Mouse (Mus musculus): Measurements from ENCODE around the gene Fgf15. TPM values are rescaled to one million over a fixed set of nuclear protein-coding genes. Genes with fewer than 3 reads are reported as not detected.

Fgf15 gene
- not detected in 2 replicates for polyA plus RNA-seq (2015; fragmentation: Nextera tagmentation; extraction: Ambion mirVana)

DNA sequence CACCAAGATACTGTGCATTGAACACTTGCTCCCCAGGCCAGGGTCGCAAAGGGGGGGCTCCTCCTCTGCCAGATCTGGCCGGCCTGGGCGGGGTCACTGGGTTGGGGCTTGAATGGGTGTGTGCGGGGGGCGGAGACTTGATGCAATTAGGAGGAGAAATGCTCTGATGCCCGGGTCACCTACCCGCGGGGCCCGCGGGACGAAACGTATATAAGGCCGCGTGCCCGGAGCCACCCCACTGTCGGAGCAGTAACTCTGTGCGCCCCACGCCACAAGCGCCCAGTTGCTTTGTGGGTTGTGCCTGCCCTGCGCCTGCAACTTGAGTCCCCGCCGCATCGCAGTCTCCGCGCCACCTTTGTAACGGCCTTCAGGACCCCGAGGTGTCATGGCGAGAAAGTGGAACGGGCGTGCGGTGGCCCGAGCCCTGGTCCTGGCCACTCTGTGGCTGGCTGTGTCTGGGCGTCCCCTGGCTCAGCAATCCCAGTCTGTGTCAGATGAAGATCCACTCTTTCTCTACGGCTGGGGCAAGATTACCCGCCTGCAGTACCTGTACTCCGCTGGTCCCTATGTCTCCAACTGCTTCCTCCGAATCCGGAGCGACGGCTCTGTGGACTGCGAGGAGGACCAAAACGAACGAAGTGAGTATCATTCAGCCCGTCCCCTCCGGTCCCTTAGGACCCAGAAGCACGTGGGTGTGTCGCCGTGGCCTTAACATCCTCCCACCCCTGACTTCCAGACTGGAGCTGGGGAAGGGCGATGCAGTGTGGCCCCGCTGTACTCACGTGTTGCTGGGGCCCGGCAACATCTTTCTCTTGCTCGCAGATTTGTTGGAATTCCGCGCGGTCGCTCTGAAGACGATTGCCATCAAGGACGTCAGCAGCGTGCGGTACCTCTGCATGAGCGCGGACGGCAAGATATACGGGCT is at the start of gene Fgf15:
Gene Fgf15 (plus strand): TSS at position 238 of the 925 bp plus-strand sequence.
- Histone ChIP-seq H3K9ac (peak within 1 kb of the TSS; percentile 18; the same call in 1 of the 2 replicates), H3K27ac (replicated peaks) (no peak within 1 kb of the TSS), H3K36me3 (replicated peaks) (no peaks in the 10 kb centered on the region), H3K4me1 (replicated peaks) (peaks cover 23% of the 10 kb centered on the region), H3K27me3 (peaks cover 92% of the 10 kb centered on the region), H3K4me3 (replicated peaks) (peak within 1 kb of the TSS; percentile 46), H3K9me3 (replicated peaks) (no peaks in the 10 kb centered on the region), H3K4me2 (peak within 1 kb of the TSS; percentile 69)
- WGBS (ENCODE audit: insufficient replicate concordance): under 1% methylated on average over 65 of the region's 65 CpGs
- no peak for ATAC-seq (ENCODE audit: insufficient read depth)

DNA sequence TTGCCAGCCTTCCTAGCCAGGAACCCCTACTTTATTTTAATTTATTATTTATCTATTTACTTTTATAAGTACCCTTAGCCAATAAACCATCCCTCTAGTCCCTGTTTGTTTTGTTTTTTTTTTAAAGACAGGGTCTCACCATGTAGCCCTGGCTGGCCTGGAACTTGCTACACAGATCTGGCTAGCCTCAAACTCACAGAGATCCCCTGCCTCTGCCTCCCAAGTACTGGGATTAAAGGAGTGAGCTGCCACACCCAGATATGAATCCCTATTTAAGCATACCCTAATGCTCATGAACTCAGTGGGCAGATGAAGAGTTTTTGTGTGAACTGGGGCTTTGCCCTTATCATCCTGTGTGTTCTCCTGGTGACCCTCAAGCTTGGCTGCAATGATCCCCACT is 49.3 kb upstream of the Fgf15 start, which contains the start of gene Fgf4:
Gene Fgf4 (plus strand): TSS at position 301 of the 400 bp plus-strand sequence.
- Histone ChIP-seq H3K27ac (replicated peaks) (no peak within 1 kb of the TSS), H3K27me3 (peaks cover 44% of the 10 kb centered on the region), H3K4me1 (replicated peaks) (no peaks in the 10 kb centered on the region), H3K36me3 (replicated peaks) (no peaks in the 10 kb centered on the region), H3K9ac (no peak within 1 kb of the TSS), H3K4me2 (no peak within 1 kb of the TSS), H3K4me3 (replicated peaks) (no peak within 1 kb of the TSS), H3K9me3 (replicated peaks) (no peaks in the 10 kb centered on the region)
- ATAC-seq (ENCODE audit: insufficient read depth): no peak

DNA sequence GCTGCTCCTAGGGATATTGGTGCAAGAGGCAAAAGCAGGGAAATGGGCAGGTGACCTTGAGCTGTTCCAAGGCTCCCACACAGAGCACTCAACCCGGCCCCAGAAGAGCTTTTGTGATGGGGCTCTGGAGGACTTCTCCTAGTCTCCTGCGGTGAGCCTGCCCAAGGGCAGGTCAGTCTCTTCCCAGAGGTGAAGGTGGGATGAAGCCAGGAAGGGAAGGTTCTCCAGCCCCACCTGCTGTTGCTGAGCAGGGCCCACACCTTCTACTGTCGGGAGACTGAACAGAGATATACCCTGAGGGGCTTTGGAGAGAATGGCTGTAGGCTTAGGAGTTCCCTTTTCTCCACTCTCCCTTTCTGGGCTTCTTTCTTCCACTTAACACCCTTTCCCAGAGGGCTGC is 45.0 kb upstream of the Fgf15 start:
- Histone ChIP-seq H3K4me3 (replicated peaks) (no peak overlapping the region), H3K9me3 (replicated peaks) (no peaks in the 10 kb centered on the region), H3K9ac (no peak overlapping the region), H3K27ac (replicated peaks) (no peak overlapping the region), H3K36me3 (replicated peaks) (no peaks in the 10 kb centered on the region), H3K4me2 (no peak overlapping the region), H3K27me3 (peaks cover 47% of the 10 kb centered on the region), H3K4me1 (replicated peaks) (no peaks in the 10 kb centered on the region)
- no peak for ATAC-seq (ENCODE audit: insufficient read depth)
- 47% methylated on average over 3 of the region's 3 CpGs for WGBS (ENCODE audit: insufficient replicate concordance)

DNA sequence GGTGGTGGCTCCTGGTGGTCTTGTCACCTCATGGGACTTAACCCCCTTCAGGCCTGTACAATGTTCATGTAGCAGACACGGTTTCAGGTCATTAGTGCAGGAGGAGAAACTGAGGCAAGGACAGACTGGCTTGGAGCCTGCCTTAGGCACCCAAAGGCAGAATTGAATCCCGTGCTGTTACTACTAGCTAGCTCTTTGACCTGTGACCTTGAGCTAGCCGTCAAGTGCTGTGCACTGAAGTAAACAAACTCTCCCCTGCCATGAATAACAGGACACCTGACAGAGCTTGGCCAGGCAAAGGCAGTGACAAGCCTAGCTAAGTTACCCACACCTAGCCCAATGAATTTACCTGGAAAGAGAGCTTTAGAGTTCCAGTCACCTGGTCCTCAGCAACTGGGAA is 41.4 kb upstream of the Fgf15 start:
- Histone ChIP-seq H3K4me3 (replicated peaks) (no peak overlapping the region), H3K27me3 (peaks cover 63% of the 10 kb centered on the region), H3K9ac (no peak overlapping the region), H3K4me2 (no peak overlapping the region), H3K36me3 (replicated peaks) (no peaks in the 10 kb centered on the region), H3K27ac (replicated peaks) (no peak overlapping the region), H3K4me1 (replicated peaks) (no peaks in the 10 kb centered on the region), H3K9me3 (replicated peaks) (no peaks in the 10 kb centered on the region)
- WGBS (ENCODE audit: insufficient replicate concordance): 39% methylated on average over 3 of the region's 3 CpGs
- no peak for ATAC-seq (ENCODE audit: insufficient read depth)

DNA sequence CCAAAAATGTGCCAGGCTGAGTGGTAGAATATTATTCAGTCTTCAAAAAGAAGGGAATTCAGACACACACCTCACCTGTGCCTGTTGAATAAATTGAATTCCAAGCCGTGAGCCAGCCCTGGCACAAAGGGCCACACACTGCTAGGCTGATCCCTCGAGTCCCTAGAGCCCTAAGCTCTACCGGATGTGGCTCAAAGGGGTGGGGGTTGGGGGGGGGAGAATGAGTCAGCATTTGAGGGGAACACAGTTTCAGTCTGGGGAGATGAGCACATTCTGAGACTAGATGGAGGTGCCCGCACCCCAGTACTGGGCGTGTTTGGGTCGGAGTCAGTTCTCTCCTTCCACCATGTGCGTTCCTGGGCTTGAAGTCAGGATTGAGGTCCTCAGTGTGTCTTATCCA is 39.2 kb upstream of the Fgf15 start:
- H3K4me2 ChIP-seq: no peak overlapping the region
- H3K4me3 ChIP-seq (replicated peaks): no peak overlapping the region
- no peaks in the 10 kb centered on the region for H3K36me3 ChIP-seq (replicated peaks)
- no peaks in the 10 kb centered on the region for H3K4me1 ChIP-seq (replicated peaks)
- ATAC-seq (ENCODE audit: insufficient read depth): no peak
- no peak overlapping the region for H3K9ac ChIP-seq
- H3K9me3 ChIP-seq (replicated peaks): no peaks in the 10 kb centered on the region
- 52% methylated on average over 7 of the region's 7 CpGs for WGBS (ENCODE audit: insufficient replicate concordance)
- peaks cover 72% of the 10 kb centered on the region for H3K27me3 ChIP-seq
- no peak overlapping the region for H3K27ac ChIP-seq (replicated peaks)

DNA sequence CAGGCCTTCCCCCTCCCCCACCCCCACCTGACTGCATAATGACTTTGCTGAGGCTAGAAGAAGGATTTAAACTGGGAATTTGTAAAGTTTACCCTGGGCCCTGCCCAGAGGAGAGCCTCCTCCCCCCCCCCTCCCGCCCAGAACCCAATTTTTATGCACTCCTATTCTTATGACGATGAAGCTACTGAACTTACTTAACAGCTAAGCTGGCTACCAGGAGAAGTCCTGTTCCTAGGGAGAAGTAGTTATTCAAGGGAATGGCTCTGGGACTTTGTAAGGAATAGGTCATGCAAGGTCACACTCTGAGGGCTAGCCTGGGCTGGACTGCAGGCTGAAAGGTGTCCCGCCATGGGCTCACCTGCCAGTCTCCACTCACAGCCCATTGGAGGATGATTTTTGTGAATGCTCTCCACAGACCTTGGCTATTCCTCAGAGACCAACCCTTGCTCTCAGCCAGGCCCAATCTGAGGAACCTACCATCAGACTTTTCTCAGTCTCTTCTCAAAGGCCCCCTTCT is 38.4 kb upstream of the Fgf15 start:
- Histone ChIP-seq H3K9me3 (replicated peaks) (no peaks in the 10 kb centered on the region), H3K4me3 (replicated peaks) (no peak overlapping the region), H3K4me1 (replicated peaks) (no peaks in the 10 kb centered on the region), H3K4me2 (no peak overlapping the region), H3K9ac (no peak overlapping the region), H3K27me3 (peaks cover 77% of the 10 kb centered on the region), H3K36me3 (replicated peaks) (no peaks in the 10 kb centered on the region), H3K27ac (replicated peaks) (no peak overlapping the region)
- ATAC-seq (ENCODE audit: insufficient read depth): no peak
- 63% methylated on average over 3 of the region's 3 CpGs for WGBS (ENCODE audit: insufficient replicate concordance)

DNA sequence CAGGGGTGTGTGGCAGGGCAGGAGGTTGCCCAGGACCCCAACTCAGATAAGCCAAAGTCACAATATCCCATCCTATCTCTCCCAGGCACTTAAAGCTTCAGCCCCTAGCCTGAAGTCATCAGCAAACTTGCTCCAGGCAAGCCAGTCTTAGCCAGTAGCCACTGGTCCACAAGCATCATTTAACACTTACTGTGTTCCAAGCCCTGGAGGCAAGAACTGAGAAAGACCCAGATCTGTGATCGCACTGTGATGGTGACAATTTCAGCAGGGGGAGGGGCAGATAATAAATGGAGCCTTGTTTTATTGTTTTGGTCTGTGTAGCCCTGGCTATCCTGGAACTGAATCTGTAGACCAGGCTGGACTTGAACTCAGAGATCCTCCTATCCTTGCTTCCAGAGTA is 37.6 kb upstream of the Fgf15 start:
- H3K27me3 ChIP-seq: peaks cover 79% of the 10 kb centered on the region
- no peaks in the 10 kb centered on the region for H3K9me3 ChIP-seq (replicated peaks)
- WGBS (ENCODE audit: insufficient replicate concordance): 71% methylated on average over 1 of the region's 1 CpGs
- no peak for ATAC-seq (ENCODE audit: insufficient read depth)
- no peak overlapping the region for H3K4me2 ChIP-seq
- no peak overlapping the region for H3K9ac ChIP-seq
- no peak overlapping the region for H3K4me3 ChIP-seq (replicated peaks)
- no peaks in the 10 kb centered on the region for H3K4me1 ChIP-seq (replicated peaks)
- H3K27ac ChIP-seq (replicated peaks): no peak overlapping the region
- no peaks in the 10 kb centered on the region for H3K36me3 ChIP-seq (replicated peaks)

DNA sequence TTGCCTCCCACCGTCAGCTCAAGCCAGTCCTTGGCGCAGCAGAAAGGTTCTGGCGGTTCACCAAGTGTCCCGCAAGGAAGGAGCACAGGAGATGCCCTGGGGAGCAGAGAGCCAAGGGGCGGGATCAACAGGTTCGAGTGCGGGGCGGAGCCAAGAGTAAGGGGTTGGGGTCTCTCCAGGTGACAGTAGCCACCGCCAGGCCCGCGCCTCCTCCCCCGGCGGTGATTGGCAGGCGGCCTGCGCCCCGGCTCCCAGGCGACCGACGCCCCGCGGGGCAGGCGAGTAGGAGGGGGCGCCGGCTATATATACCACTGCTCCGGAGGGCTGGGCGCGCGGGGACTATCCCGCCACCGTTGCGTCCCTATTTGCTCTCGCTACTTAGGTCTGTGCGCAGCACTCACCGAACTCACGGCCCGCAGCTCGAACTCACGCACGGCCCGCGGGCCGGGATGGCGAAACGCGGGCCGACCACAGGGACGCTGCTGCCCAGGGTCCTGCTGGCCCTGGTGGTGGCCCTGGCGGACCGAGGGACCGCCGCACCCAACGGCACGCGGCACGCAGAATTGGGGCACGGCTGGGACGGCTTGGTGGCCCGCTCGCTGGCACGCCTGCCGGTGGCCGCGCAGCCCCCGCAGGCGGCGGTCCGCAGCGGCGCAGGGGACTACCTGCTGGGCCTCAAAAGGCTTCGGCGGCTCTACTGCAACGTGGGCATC is 35.1 kb upstream of the Fgf15 start:
- 3% methylated on average over 70 of the region's 72 CpGs for WGBS (ENCODE audit: insufficient replicate concordance)
- H3K4me1 ChIP-seq (replicated peaks): no peaks in the 10 kb centered on the region
- no peaks in the 10 kb centered on the region for H3K9me3 ChIP-seq (replicated peaks)
- H3K27ac ChIP-seq (replicated peaks): no peak overlapping the region
- ATAC-seq (ENCODE audit: insufficient read depth): no peak
- peaks cover 85% of the 10 kb centered on the region for H3K27me3 ChIP-seq
- H3K9ac ChIP-seq: no peak overlapping the region
- H3K36me3 ChIP-seq (replicated peaks): no peaks in the 10 kb centered on the region
- H3K4me3 ChIP-seq (replicated peaks): no peak overlapping the region
- no peak overlapping the region for H3K4me2 ChIP-seq

DNA sequence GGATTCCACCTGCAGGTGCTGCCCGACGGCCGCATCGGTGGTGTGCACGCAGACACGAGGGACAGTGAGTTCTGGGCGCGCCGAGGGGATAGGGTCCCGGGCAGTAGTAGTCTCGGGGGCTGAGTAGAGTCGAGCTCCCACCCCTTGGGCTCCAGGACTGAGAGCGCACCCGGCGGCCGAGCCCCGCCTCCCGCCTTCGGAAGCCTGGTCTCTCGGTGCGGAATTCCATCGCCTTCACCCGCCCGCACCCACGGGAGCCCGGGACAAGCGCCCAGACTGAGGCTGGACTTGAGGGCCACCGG is 34.6 kb upstream of the Fgf15 start:
- Histone ChIP-seq H3K27ac (replicated peaks) (no peak overlapping the region), H3K9ac (no peak overlapping the region), H3K9me3 (replicated peaks) (no peaks in the 10 kb centered on the region), H3K27me3 (peaks cover 86% of the 10 kb centered on the region), H3K4me1 (replicated peaks) (no peaks in the 10 kb centered on the region), H3K4me3 (replicated peaks) (no peak overlapping the region), H3K4me2 (no peak overlapping the region), H3K36me3 (replicated peaks) (no peaks in the 10 kb centered on the region)
- no peak for ATAC-seq (ENCODE audit: insufficient read depth)
- WGBS (ENCODE audit: insufficient replicate concordance): under 1% methylated on average over 28 of the region's 28 CpGs

DNA sequence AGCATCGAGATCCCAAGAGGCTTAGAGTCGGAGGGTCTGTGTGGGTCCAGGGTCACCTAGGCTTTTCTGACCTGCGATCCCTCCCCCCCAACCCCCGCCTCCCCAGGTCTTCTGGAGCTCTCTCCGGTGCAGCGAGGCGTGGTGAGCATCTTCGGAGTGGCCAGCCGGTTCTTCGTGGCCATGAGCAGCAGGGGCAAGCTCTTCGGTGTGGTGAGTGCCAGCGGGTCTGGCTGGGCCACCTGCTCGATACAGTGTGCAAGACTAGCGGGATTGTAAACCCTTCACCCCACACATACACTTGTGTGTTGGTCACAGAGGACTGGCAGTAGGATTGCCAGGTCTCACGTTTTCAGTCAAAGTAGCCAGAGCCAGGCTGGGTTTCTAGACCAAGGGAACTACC is 34.2 kb upstream of the Fgf15 start:
- 3% methylated on average over 15 of the region's 15 CpGs for WGBS (ENCODE audit: insufficient replicate concordance)
- no peak for ATAC-seq (ENCODE audit: insufficient read depth)
- Histone ChIP-seq H3K27ac (replicated peaks) (no peak overlapping the region), H3K27me3 (peaks cover 91% of the 10 kb centered on the region), H3K9me3 (replicated peaks) (no peaks in the 10 kb centered on the region), H3K4me2 (no peak overlapping the region), H3K36me3 (replicated peaks) (no peaks in the 10 kb centered on the region), H3K9ac (no peak overlapping the region), H3K4me1 (replicated peaks) (no peaks in the 10 kb centered on the region), H3K4me3 (replicated peaks) (no peak overlapping the region)

DNA sequence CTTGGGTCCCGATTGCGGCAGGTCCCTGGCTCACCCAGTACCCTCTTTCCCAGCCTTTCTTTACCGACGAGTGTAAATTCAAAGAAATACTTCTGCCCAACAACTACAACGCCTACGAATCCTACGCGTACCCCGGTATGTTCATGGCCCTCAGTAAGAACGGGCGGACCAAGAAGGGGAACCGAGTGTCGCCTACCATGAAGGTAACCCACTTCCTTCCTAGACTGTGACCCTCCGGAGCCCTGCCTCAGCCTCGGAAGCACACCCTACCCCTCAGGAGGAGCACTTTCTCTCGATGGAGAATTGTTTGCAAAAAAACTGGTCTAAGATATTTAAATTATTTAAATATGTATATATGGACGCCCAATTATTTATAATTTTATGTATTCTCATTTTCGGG is 33.6 kb upstream of the Fgf15 start:
- no peak for ATAC-seq (ENCODE audit: insufficient read depth)

More for the DNA sequence above, 33.6 kb upstream of the Fgf15 start:
- H3K9me3 ChIP-seq (replicated peaks): no peaks in the 10 kb centered on the region
- H3K27me3 ChIP-seq: peaks cover 96% of the 10 kb centered on the region
- no peaks in the 10 kb centered on the region for H3K36me3 ChIP-seq (replicated peaks)
- no peak overlapping the region for H3K4me3 ChIP-seq (replicated peaks)
- no peak overlapping the region for H3K27ac ChIP-seq (replicated peaks)
- H3K9ac ChIP-seq: no peak overlapping the region
- H3K4me2 ChIP-seq: no peak overlapping the region
- 1% methylated on average over 18 of the region's 18 CpGs for WGBS (ENCODE audit: insufficient replicate concordance)
- no peaks in the 10 kb centered on the region for H3K4me1 ChIP-seq (replicated peaks)
